In genomic region chr4:25799476-25800283, GRCm38 (mm10) we compare ENCODE assay signal across 8 mouse cellular contexts. TPM values are rescaled to one million over a fixed set of nuclear protein-coding genes. Genes with fewer than 3 reads are reported as not detected.
DNase-seq lines count a peak whose midpoint lies in the region; ATAC-seq lines count a peak whose summit lies in the region.

Gene Fut9 (minus strand): TSS chr4:25800244.

- under 1% methylated on average over 52 of the region's 52 CpGs for WGBS in embryonic facial prominence, embryonic 12.5 days
- under 1% methylated on average over 52 of the region's 52 CpGs for WGBS in intestine, embryonic 14.5 days
- WGBS in midbrain, embryonic 14.5 days: under 1% methylated on average over 52 of the region's 52 CpGs

- H3K36me3 ChIP-seq in embryonic facial prominence, embryonic 12.5 days: no peaks in the 10 kb centered on the region
- no peaks in the 10 kb centered on the region for H3K36me3 ChIP-seq in intestine, embryonic 14.5 days (ENCODE audit: control insufficient read depth, insufficient read depth, low read length)
- no peaks in the 10 kb centered on the region for H3K36me3 ChIP-seq in midbrain, embryonic 14.5 days (ENCODE audit: control insufficient read depth, insufficient read depth, low read length)

- H3K4me2 ChIP-seq in embryonic facial prominence, embryonic 12.5 days (replicated peaks): peak within 1 kb of the TSS; percentile 94
- H3K4me2 ChIP-seq in intestine, embryonic 14.5 days (ENCODE audit: low read length): peak within 1 kb of the TSS; percentile 81
- peak within 1 kb of the TSS; percentile 67 for H3K4me2 ChIP-seq in midbrain, embryonic 14.5 days (ENCODE audit: low read length)

- H3K9me3 ChIP-seq in embryonic facial prominence, embryonic 12.5 days: no peaks in the 10 kb centered on the region
- H3K9me3 ChIP-seq in intestine, embryonic 14.5 days (ENCODE audit: control insufficient read depth, low read length): no peaks in the 10 kb centered on the region
- no peaks in the 10 kb centered on the region for H3K9me3 ChIP-seq in midbrain, embryonic 14.5 days (ENCODE audit: control insufficient read depth, low read length)

- peak; percentile 2 to 31 for DNase-seq in urinary bladder, adult 18-20 months (ENCODE audit: low spot score in 2 of 2)
- DNase-seq in urinary bladder, postnatal 10 days (ENCODE audit: low spot score): no peak
- peak; percentile 68 for DNase-seq in intestine, embryonic 14.5 days (ENCODE audit: low spot score)
- DNase-seq in left cerebral cortex, adult 18-20 months (ENCODE audit: low spot score in 2 of 2): peak; percentile 82 to 87
- DNase-seq in midbrain, embryonic 14.5 days: peak; percentile 90
- DNase-seq in testis, postnatal 10 days (ENCODE audit: low spot score): peak; percentile 43

- H3K27ac ChIP-seq in embryonic facial prominence, embryonic 12.5 days: no peak within 1 kb of the TSS
- H3K27ac ChIP-seq in intestine, embryonic 14.5 days (ENCODE audit: low read depth): no peak within 1 kb of the TSS
- H3K27ac ChIP-seq in midbrain, embryonic 14.5 days (replicated peaks; ENCODE audit: low read depth, low read length): peak within 1 kb of the TSS; percentile 90

- H3K9ac ChIP-seq in embryonic facial prominence, embryonic 12.5 days: peak within 1 kb of the TSS; percentile 56
- H3K9ac ChIP-seq in intestine, embryonic 14.5 days (ENCODE audit: low read length): 0 out of 2 replicates have a peak within 1 kb of the TSS, but pooled peaks have one; percentile 5
- peak within 1 kb of the TSS; percentile 81 for H3K9ac ChIP-seq in midbrain, embryonic 14.5 days (replicated peaks; ENCODE audit: low read length)

- H3K4me3 ChIP-seq in embryonic facial prominence, embryonic 12.5 days: peak within 1 kb of the TSS; percentile 52
- peak within 1 kb of the TSS; percentile 40 for H3K4me3 ChIP-seq in intestine, embryonic 14.5 days (ENCODE audit: low read depth, low read length)
- peak within 1 kb of the TSS; percentile 66 for H3K4me3 ChIP-seq in midbrain, embryonic 14.5 days (replicated peaks; ENCODE audit: low read depth, low read length)

- H3K4me1 ChIP-seq in embryonic facial prominence, embryonic 12.5 days: peaks cover 3% of the 10 kb centered on the region; the same call in 1 of the 2 replicates
- no peaks in the 10 kb centered on the region for H3K4me1 ChIP-seq in intestine, embryonic 14.5 days (replicated peaks; ENCODE audit: control insufficient read depth, insufficient read depth, low read length)
- H3K4me1 ChIP-seq in midbrain, embryonic 14.5 days (ENCODE audit: control insufficient read depth, insufficient read depth, low read length): 0 out of 2 replicates have a peak, but pooled peaks cover 4% of the 10 kb centered on the region

- peaks cover 16% of the 10 kb centered on the region for H3K27me3 ChIP-seq in embryonic facial prominence, embryonic 12.5 days
- peaks cover 33% of the 10 kb centered on the region for H3K27me3 ChIP-seq in intestine, embryonic 14.5 days (replicated peaks; ENCODE audit: control insufficient read depth, insufficient read depth, low read length)
- H3K27me3 ChIP-seq in midbrain, embryonic 14.5 days (ENCODE audit: control insufficient read depth, insufficient read depth, low read length): no peaks in the 10 kb centered on the region

- ATAC-seq in embryonic facial prominence, embryonic 12.5 days (ENCODE audit: insufficient number of reproducible peaks, insufficient read depth, low FRiP score, low TSS enrichment): peak; percentile 83
- peak; percentile 71; the same call in 1 of the 2 replicates for ATAC-seq in intestine, embryonic 14.5 days (replicated peaks; ENCODE audit: low FRiP score, low TSS enrichment, low read depth)
- ATAC-seq in midbrain, embryonic 14.5 days (ENCODE audit: low FRiP score, low TSS enrichment): peak; percentile 93
- no peak for ATAC-seq in inflammation-experienced regulatory T-cells, adult 6 months

RNA-seq across cellular contexts. Expression of gene Fut9, which starts in this region (rescaled TPM):
- polyA plus RNA-seq in embryonic facial prominence, embryonic 12.5 days (2016; fragmentation: Nextera tagmentation; extraction: Ambion mirVana): 0.41 and 0.74 TPM in 2 replicates
- polyA plus RNA-seq in intestine, embryonic 14.5 days (2014; fragmentation: Nextera tagmentation; extraction: Ambion mirVana): 0.05 and 0.08 TPM in 2 replicates
- total RNA-seq in left cerebral cortex, adult 18-20 months (2021): 10 to 100 TPM; 75.3 to 81.6 TPM
- 15.9 and 23.9 TPM in 2 replicates for polyA plus RNA-seq in midbrain, embryonic 14.5 days (2014; fragmentation: Nextera tagmentation; extraction: Ambion mirVana)
- polyA plus RNA-seq in inflammation-experienced regulatory T-cells, adult 6 months (2017; shearing (Covaris generic)): not detected

Comparison
In these comparisons a context has a peak if more than half of its experiments do, and no peak if none do; other contexts are left out.
1. Peak in ATAC-seq, H3K4me3 ChIP-seq, H3K9ac ChIP-seq and H3K4me2 ChIP-seq in embryonic facial prominence, embryonic 12.5 days; RNA of the gene not detected or under 1 TPM.
2. Peak in DNase-seq, ATAC-seq, H3K4me3 ChIP-seq, H3K9ac ChIP-seq and H3K4me2 ChIP-seq in intestine, embryonic 14.5 days; RNA of the gene not detected or under 1 TPM.
3. H3K9ac ChIP-seq: peak in every context shown above with its lines; median percentile 81 in midbrain, embryonic 14.5 days; 56 in embryonic facial prominence, embryonic 12.5 days; 5 in intestine, embryonic 14.5 days.